In the genomic region with DNA sequence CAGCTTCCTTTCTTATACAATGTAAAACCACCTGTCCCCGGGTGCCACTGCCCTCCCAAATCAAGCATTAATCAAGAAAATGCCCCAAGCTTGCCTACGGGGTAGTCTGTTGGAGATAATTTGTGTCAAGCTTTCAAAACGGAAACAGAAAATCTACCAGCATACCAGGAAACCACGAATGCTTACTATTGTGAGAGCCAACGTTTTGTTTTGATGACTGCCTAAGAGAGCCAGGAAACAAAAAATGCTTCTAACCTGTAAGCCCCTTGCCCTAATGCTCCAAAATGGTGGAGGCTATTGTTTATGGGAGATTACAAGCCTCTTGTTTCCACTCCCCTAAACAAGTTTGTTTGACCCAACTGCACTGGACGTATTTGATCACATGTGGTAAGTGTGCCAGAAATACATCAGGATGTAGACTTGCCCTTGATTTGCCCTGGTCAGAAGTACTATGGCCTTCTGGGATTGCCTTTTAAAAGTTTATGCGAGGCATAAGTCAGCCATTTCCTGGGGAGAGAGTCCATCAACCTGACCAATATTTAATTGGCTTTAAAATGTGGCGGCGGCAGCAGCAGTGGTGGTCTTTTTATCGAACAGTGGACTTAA, we compare ENCODE assay signal across 11 mouse cellular contexts.
DNase-seq lines count a peak whose midpoint lies in the region; ATAC-seq and TF ChIP-seq lines count a peak whose summit lies in the region.
"Had no signal": no experiment of that assay in that cellular context is flagged by ENCODE, and none has a peak within 500 bp of the region (broad histone marks: within the 10 kb centered on the region; RNA-seq: fewer than 3 reads in every experiment).

No protein-coding gene starts in this region.

- no peaks in the 10 kb centered on the region for H3K79me2 ChIP-seq in CH12.LX (replicated peaks; ENCODE audit: control insufficient read depth, extremely low read depth, insufficient read depth, poor library complexity, severe bottlenecking)

- DNase-seq in liver (no peak), CH12.LX (ENCODE audit: extremely low read depth) (peak; percentile 78)
- no peak for DNase-seq in urinary bladder, postnatal 25 days (ENCODE audit: low spot score)
- DNase-seq in right cerebral cortex, postnatal 25 days = no peak
- DNase-seq: right cerebral cortex, postnatal 4 days had no signal

- ATAC-seq in liver, embryonic 12.5 days = no peak
- ATAC-seq in activated CD4-positive, CD25-positive, alpha-beta regulatory T cell, adult 4 months = peak; percentile 32
- peak; percentile 31 for ATAC-seq in megakaryocyte, adult 5-6 weeks (ENCODE audit: poor library complexity, severe bottlenecking)
- ATAC-seq in midbrain, embryonic 13.5 days = no peak

- no peaks in the 10 kb centered on the region for H3K4me1 ChIP-seq in liver, embryonic 12.5 days
- peaks cover 3 to 20% of the 10 kb centered on the region in 2 experiments; a peak in 2 of 4 replicates for H3K4me1 ChIP-seq in CH12.LX (ENCODE audit: control insufficient read depth in 1 of 2, insufficient read depth in 2 of 2)
- H3K4me1 ChIP-seq in midbrain, embryonic 13.5 days (replicated peaks) = no peaks in the 10 kb centered on the region

- no peaks in the 10 kb centered on the region for H3K9me3 ChIP-seq in liver, embryonic 12.5 days (replicated peaks)
- H3K9me3 ChIP-seq in CH12.LX (replicated peaks; ENCODE audit: low read length) = peaks cover 3% of the 10 kb centered on the region
- H3K9me3 ChIP-seq in midbrain, embryonic 13.5 days = no peaks in the 10 kb centered on the region

- TF ChIP-seq RAD21 in CH12.LX (IDR thresholded peaks at IDR 0.05; ENCODE audit: low read depth, low read length) = no peak

- in situ Hi-C loops in CH12.LX (cut with MboI; ENCODE audit: low pct_ligation_motif_present, low pct_unique_long_range_greater_than_20kb, low sequenced_read_pairs) = loop anchor here (10.0 kb wide), 1 partner anchor 60 kb away; a partner anchor contains a TSS

- dilution Hi-C loops in CH12.LX (cut with MboI; ENCODE audit: extremely low pct_ligation_motif_present, extremely low pct_unique_long_range_greater_than_20kb, low sequenced_read_pairs) = no loop called here

- no peaks in the 10 kb centered on the region for H3K36me3 ChIP-seq in liver, embryonic 12.5 days
- peaks cover 4 to 16% of the 10 kb centered on the region in 2 experiments for H3K36me3 ChIP-seq in CH12.LX (replicated peaks in 1 of 2; ENCODE audit: control insufficient read depth in 1 of 2, insufficient read depth in 1 of 2, low read length in 1 of 2)
- no peaks in the 10 kb centered on the region for H3K36me3 ChIP-seq in midbrain, embryonic 13.5 days

- no peaks in the 10 kb centered on the region for H3K27me3 ChIP-seq in liver, embryonic 12.5 days (replicated peaks)
- no peaks in the 10 kb centered on the region for H3K27me3 ChIP-seq in CH12.LX (replicated peaks)
- no peaks in the 10 kb centered on the region for H3K27me3 ChIP-seq in midbrain, embryonic 13.5 days

- TF ChIP-seq CTCF in CH12.LX (conservative IDR thresholded peaks at IDR 0.05 in 1 of 2, IDR thresholded peaks at IDR 0.05 in 1 of 2; ENCODE audit: low read depth in 2 of 2, low read length in 2 of 2) = no peak

- H3K4me2 ChIP-seq in liver, embryonic 12.5 days = 0 out of 2 replicates have a peak overlapping the region, but pooled peaks have one; percentile 2
- peak overlapping the region; percentile 72 for H3K4me2 ChIP-seq in CH12.LX (ENCODE audit: insufficient read depth, low read depth, poor library complexity, severe bottlenecking)
- no peak overlapping the region for H3K4me2 ChIP-seq in midbrain, embryonic 13.5 days (replicated peaks)

- peak; percentile 46 for TF ChIP-seq EP300 in CH12.LX (IDR thresholded peaks at IDR 0.05; ENCODE audit: low read length)

- no peak overlapping the region for H3K27ac ChIP-seq in liver, embryonic 12.5 days
- H3K27ac ChIP-seq in CH12.LX (ENCODE audit: insufficient read depth, low read depth) = peak overlapping the region; percentile 97
- H3K27ac ChIP-seq in midbrain, embryonic 13.5 days = no peak overlapping the region

- H3K4me3 ChIP-seq in liver, embryonic 12.5 days = no peak overlapping the region
- peak overlapping the region; percentile 68 to 96 (median 74) for H3K4me3 ChIP-seq in CH12.LX (replicated peaks in 1 of 3; ENCODE audit: low read depth in 2 of 3, low read length in 2 of 3, poor library complexity in 1 of 3)
- H3K4me3 ChIP-seq in midbrain, embryonic 13.5 days (replicated peaks) = no peak overlapping the region
- H3K4me3 ChIP-seq: erythroblast, embryonic 14.5 days; myocyte had no signal

- H3K9ac ChIP-seq in liver, embryonic 12.5 days = no peak overlapping the region
- peak overlapping the region; percentile 100 for H3K9ac ChIP-seq in CH12.LX (ENCODE audit: insufficient read depth, low read depth)
- H3K9ac ChIP-seq in midbrain, embryonic 13.5 days (replicated peaks) = no peak overlapping the region

- WGBS in liver, embryonic 12.5 days (ENCODE audit: insufficient replicate concordance) = 49% methylated on average over 10 of the region's 10 CpGs
- WGBS in midbrain, embryonic 13.5 days = 88% methylated on average over 10 of the region's 10 CpGs

- peak; percentile 54 for TF ChIP-seq POLR2A in CH12.LX (IDR thresholded peaks at IDR 0.05; ENCODE audit: low read depth, low read length)

TF ChIP-seq in CH12.LX, 34 proteins besides CTCF, POLR2A, EP300 and RAD21:
- TF ChIP-seq MAX (IDR thresholded peaks at IDR 0.05; ENCODE audit: low read length) = peak; percentile 83
- peak; percentile 50; the same call in 1 of the 2 replicates for TF ChIP-seq IRF4 (IDR thresholded peaks at IDR 0.05; ENCODE audit: low read depth, low read length)
- TF ChIP-seq TCF12 (IDR thresholded peaks at IDR 0.05; ENCODE audit: low read depth, low read length) = peak; percentile 57; the same call in 1 of the 2 replicates
- TF ChIP-seq KAT2A (IDR thresholded peaks at IDR 0.05; ENCODE audit: insufficient replicate concordance, low read length) = 0 out of 2 replicates have a peak, but pooled peaks have one; percentile 25
- peak; percentile 84 for TF ChIP-seq MEF2A (IDR thresholded peaks at IDR 0.05; ENCODE audit: borderline replicate concordance, low read depth, low read length)
- peak; percentile 74 for TF ChIP-seq TBP (conservative IDR thresholded peaks at IDR 0.05; ENCODE audit: low read depth, low read length)
- TF ChIP-seq MYC (IDR thresholded peaks at IDR 0.05; ENCODE audit: low read depth, low read length) = 0 out of 2 replicates have a peak, but pooled peaks have one; percentile 56
- no peak; the same call in none of the 2 replicates for TF ChIP-seq ZMIZ1 (IDR thresholded peaks at IDR 0.05; ENCODE audit: low read depth, low read length)
- peak; percentile 68 for TF ChIP-seq ETS1 (conservative IDR thresholded peaks at IDR 0.05; ENCODE audit: low read depth, low read length)
- 0 out of 2 replicates have a peak, but pooled peaks have one; percentile 18 for TF ChIP-seq CHD2 (IDR thresholded peaks at IDR 0.05; ENCODE audit: low read length)
- no peak for TF ChIP-seq E2F4 (IDR thresholded peaks at IDR 0.05; ENCODE audit: insufficient replicate concordance, low read depth, low read length)
- no peak for TF ChIP-seq GABPA (IDR thresholded peaks at IDR 0.05; ENCODE audit: insufficient replicate concordance, low read depth, low read length)
- peak; percentile 91 for TF ChIP-seq CHD1 (IDR thresholded peaks at IDR 0.05; ENCODE audit: low read depth, low read length)
- no peak for TF ChIP-seq RCOR1 (conservative IDR thresholded peaks at IDR 0.05; ENCODE audit: low read depth, low read length)
- TF ChIP-seq SIN3A (IDR thresholded peaks at IDR 0.05; ENCODE audit: low read length) = peak; percentile 76; the same call in 1 of the 2 replicates
- TF ChIP-seq NRF1 (IDR thresholded peaks at IDR 0.05; ENCODE audit: low read depth, low read length) = 0 out of 2 replicates have a peak, but pooled peaks have one; percentile 36
- TF ChIP-seq ZKSCAN1 (IDR thresholded peaks at IDR 0.05; ENCODE audit: borderline replicate concordance, low read depth, low read length) = no peak
- no peak for TF ChIP-seq ZC3H11A (IDR thresholded peaks at IDR 0.05; ENCODE audit: low read depth, low read length)
- peak; percentile 40 for TF ChIP-seq USF1 (IDR thresholded peaks at IDR 0.05; ENCODE audit: low read depth, low read length)
- TF ChIP-seq NELFE (IDR thresholded peaks at IDR 0.05; ENCODE audit: low read depth, low read length) = 0 out of 2 replicates have a peak, but pooled peaks have one; percentile 57
- no peak for TF ChIP-seq MAFK (IDR thresholded peaks at IDR 0.05; ENCODE audit: insufficient replicate concordance, low read length)
- TF ChIP-seq POLR2AphosphoS2 (IDR thresholded peaks at IDR 0.05; ENCODE audit: low read depth, low read length) = peak; percentile 68; the same call in 1 of the 2 replicates
- peak; percentile 55 for TF ChIP-seq HCFC1 (IDR thresholded peaks at IDR 0.05; ENCODE audit: low read depth, low read length)
- peak; percentile 82; the same call in 1 of the 2 replicates for TF ChIP-seq MXI1 (IDR thresholded peaks at IDR 0.05; ENCODE audit: low read depth, low read length)
- no peak for TF ChIP-seq USF2 (conservative IDR thresholded peaks at IDR 0.05; ENCODE audit: low read depth, low read length)
- peak; percentile 10; the same call in 1 of the 2 replicates for TF ChIP-seq ELF1 (IDR thresholded peaks at IDR 0.05; ENCODE audit: low read depth, low read length)
- no peak; the same call in 1 of the 2 replicates for TF ChIP-seq SMC3 (IDR thresholded peaks at IDR 0.05; ENCODE audit: low read depth, low read length)
- TF ChIP-seq JUND (conservative IDR thresholded peaks at IDR 0.05; ENCODE audit: low read depth, low read length) = no peak
- peak; percentile 91 for TF ChIP-seq BHLHE40 (IDR thresholded peaks at IDR 0.05; ENCODE audit: low read depth, low read length)
- no peak for TF ChIP-seq ZNF384 (IDR thresholded peaks at IDR 0.05; ENCODE audit: low read depth, low read length)
- TF ChIP-seq UBTF (IDR thresholded peaks at IDR 0.05; ENCODE audit: low read depth, low read length) = no peak
- no peak for TF ChIP-seq JUN (IDR thresholded peaks at IDR 0.05; ENCODE audit: insufficient read depth, low read depth, low read length)
- no peak; the same call in 1 of the 2 replicates for TF ChIP-seq MAZ (IDR thresholded peaks at IDR 0.05; ENCODE audit: low read depth, low read length)

Comparison
In these comparisons a context has a peak if more than half of its experiments do, and no peak if none do; other contexts are left out.
1. ATAC-seq: peak in activated CD4-positive, CD25-positive, alpha-beta regulatory T cell, adult 4 months (single experiment) and megakaryocyte, adult 5-6 weeks (single experiment); none in liver, embryonic 12.5 days (single experiment) and midbrain, embryonic 13.5 days (single experiment).
2. H3K4me3 ChIP-seq: peak in CH12.LX (3 of 3); none in liver, embryonic 12.5 days (single experiment) and midbrain, embryonic 13.5 days (single experiment).